Mouse (Mus musculus): ENCODE results near the gene Gpnmb. TPM values are rescaled to one million over a fixed set of nuclear protein-coding genes. Genes with fewer than 3 reads are reported as not detected.
A peak's percentile ranks its signal among the peaks of the same experiment; 100 is the strongest.

The Gpnmb gene
- polyA plus RNA-seq, 1 experiment from 2014 or later, result 0.05 TPM

GRCm38 (mm10) chr6:49013458-49013857, 22.9 kb upstream of the Gpnmb start:
- 76% methylated on average over 3 of the region's 3 CpGs for WGBS
- no peaks in the 10 kb centered on the region for H3K9me3 ChIP-seq
- no peak overlapping the region for H3K27ac ChIP-seq
- H3K4me1 ChIP-seq, result peaks cover 3% of the 10 kb centered on the region; the same call in 1 of the 2 replicates
- no peaks in the 10 kb centered on the region for H3K36me3 ChIP-seq
- DNase-seq (ENCODE audit: low spot score), result no peak
- no peak overlapping the region for H3K4me3 ChIP-seq
- no peaks in the 10 kb centered on the region for H3K27me3 ChIP-seq (ENCODE audit: insufficient read depth, poor library complexity, severe bottlenecking)

DNA sequence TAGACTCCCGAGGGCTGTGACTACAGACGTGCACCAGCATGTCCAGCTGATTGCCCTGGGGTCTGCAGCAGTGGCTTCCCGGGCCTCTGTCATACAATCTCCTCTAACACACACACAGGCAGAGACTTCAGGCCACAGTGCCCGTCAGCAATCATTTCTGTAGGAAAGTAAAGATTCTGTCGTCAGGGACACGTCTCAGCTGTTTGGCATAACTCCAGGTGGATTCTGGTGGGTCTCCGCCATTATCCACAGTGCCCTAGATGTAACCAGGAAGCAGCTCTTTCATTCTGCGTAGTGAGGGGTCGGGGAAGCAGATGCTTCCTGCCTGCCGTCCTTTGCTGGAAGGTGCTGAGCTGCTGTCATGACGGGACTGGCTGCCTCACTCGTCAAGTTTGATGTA, 19.2 kb upstream of the Gpnmb start:
- H3K4me3 ChIP-seq, result no peak overlapping the region
- peaks cover 7% of the 10 kb centered on the region; the same call in 1 of the 2 replicates for H3K4me1 ChIP-seq
- no peaks in the 10 kb centered on the region for H3K36me3 ChIP-seq
- no peaks in the 10 kb centered on the region for H3K27me3 ChIP-seq (ENCODE audit: insufficient read depth, poor library complexity, severe bottlenecking)
- no peak for DNase-seq (ENCODE audit: low spot score)
- no peak overlapping the region for H3K27ac ChIP-seq
- WGBS, result 63% methylated on average over 12 of the region's 12 CpGs
- H3K9me3 ChIP-seq, result no peaks in the 10 kb centered on the region

DNA sequence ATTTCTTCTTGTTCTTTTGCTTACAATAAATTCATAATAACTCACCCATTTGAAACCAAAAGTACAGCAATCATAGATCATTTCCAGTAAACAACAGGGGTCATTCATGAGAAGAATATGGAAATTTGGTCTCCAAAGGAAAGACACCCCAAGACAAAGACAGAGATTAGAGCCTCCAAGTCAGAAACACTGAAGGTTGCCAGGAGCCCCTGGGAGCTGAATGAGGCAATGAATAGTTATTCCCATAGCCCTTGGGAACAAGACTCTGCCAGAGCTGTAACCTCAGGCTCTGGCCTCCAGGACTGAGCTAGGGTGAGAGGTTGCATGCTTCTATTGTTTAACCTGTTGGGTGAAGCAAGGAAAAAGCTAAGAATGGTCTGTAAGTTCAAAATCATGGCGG, 17.0 kb upstream of the Gpnmb start:
- no peak for DNase-seq (ENCODE audit: low spot score)

GRCm38 (mm10) chr6:49021141-49022012, 15.0 kb upstream of the Gpnmb start:
- H3K36me3 ChIP-seq, result no peaks in the 10 kb centered on the region
- DNase-seq (ENCODE audit: low spot score), result no peak
- H3K27ac ChIP-seq, result no peak overlapping the region
- H3K9me3 ChIP-seq, result no peaks in the 10 kb centered on the region
- WGBS, result 78% methylated on average over 14 of the region's 14 CpGs
- H3K27me3 ChIP-seq (ENCODE audit: insufficient read depth, poor library complexity, severe bottlenecking), result no peaks in the 10 kb centered on the region
- H3K4me1 ChIP-seq, result peaks cover 7% of the 10 kb centered on the region; the same call in 1 of the 2 replicates
- H3K4me3 ChIP-seq, result no peak overlapping the region

More for the DNA sequence above, 17.0 kb upstream of the Gpnmb start:
- Histone ChIP-seq H3K27ac (no peak overlapping the region), H3K4me3 (no peak overlapping the region), H3K27me3 (ENCODE audit: insufficient read depth, poor library complexity, severe bottlenecking) (no peaks in the 10 kb centered on the region), H3K36me3 (no peaks in the 10 kb centered on the region), H3K9me3 (no peaks in the 10 kb centered on the region), H3K4me1 (peaks cover 7% of the 10 kb centered on the region; the same call in 1 of the 2 replicates)
- WGBS, result 96% methylated on average over 1 of the region's 1 CpGs

DNA sequence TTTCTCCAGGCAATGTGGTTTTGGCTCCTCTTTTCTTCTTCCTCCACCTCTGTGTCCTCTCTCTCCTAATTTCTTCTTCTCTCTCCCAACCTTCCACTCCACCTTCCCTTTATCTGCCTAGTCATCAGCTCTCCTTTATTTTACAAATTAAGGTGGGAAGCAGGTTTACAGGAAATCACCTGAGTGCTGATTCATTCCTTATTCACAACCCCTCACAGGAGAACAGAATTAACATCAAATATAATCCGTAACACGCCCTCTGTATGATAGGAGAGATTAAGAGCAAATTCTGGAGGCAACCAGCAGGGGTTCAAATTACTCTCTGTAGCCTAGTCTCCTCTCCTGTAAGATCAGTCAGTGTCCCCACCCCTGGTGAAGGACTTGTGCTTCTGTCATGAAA, 14.0 kb upstream of the Gpnmb start:
- Histone ChIP-seq H3K4me1 (peaks cover 7% of the 10 kb centered on the region; the same call in 1 of the 2 replicates), H3K36me3 (no peaks in the 10 kb centered on the region), H3K27ac (no peak overlapping the region), H3K4me3 (no peak overlapping the region), H3K27me3 (ENCODE audit: insufficient read depth, poor library complexity, severe bottlenecking) (no peaks in the 10 kb centered on the region), H3K9me3 (no peaks in the 10 kb centered on the region)
- WGBS, result 81% methylated on average over 2 of the region's 2 CpGs
- DNase-seq (ENCODE audit: low spot score), result no peak

GRCm38 (mm10) chr6:49023315-49023714, 13.0 kb upstream of the Gpnmb start:
- no peak for DNase-seq (ENCODE audit: low spot score)
- 80% methylated on average over 10 of the region's 10 CpGs for WGBS
- H3K36me3 ChIP-seq, result no peaks in the 10 kb centered on the region
- H3K27ac ChIP-seq, result no peak overlapping the region
- peaks cover 7% of the 10 kb centered on the region; the same call in 1 of the 2 replicates for H3K4me1 ChIP-seq
- no peaks in the 10 kb centered on the region for H3K27me3 ChIP-seq (ENCODE audit: insufficient read depth, poor library complexity, severe bottlenecking)
- no peak overlapping the region for H3K4me3 ChIP-seq
- no peaks in the 10 kb centered on the region for H3K9me3 ChIP-seq

DNA sequence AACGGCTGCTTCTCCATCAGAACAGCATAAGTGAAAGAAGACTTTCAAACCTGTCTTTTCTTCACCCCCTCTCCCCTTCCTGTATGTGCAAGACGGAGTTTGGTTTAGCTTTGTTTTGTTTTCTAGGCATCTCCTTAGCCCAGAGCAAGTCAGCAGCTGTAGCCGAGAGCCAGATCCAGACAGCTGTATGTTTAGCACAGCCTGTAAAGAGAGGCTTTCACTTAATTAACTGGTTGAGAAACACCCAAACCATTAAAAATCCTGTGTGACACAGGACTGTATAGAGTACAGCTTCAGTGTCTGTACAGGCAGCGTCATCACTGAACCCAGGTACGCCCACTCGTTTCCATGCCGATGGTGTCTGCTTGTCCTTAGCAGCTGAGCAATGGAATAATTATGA, 11.1 kb upstream of the Gpnmb start:
- H3K4me3 ChIP-seq, result no peak overlapping the region
- H3K4me1 ChIP-seq, result peaks cover 7% of the 10 kb centered on the region; the same call in 1 of the 2 replicates
- H3K36me3 ChIP-seq, result no peaks in the 10 kb centered on the region
- H3K27me3 ChIP-seq (ENCODE audit: insufficient read depth, poor library complexity, severe bottlenecking), result no peaks in the 10 kb centered on the region
- H3K9me3 ChIP-seq, result no peaks in the 10 kb centered on the region
- 83% methylated on average over 7 of the region's 7 CpGs for WGBS
- DNase-seq (ENCODE audit: low spot score), result no peak
- no peak overlapping the region for H3K27ac ChIP-seq

GRCm38 (mm10) chr6:49026496-49026895, 9.8 kb upstream of the Gpnmb start:
- DNase-seq (ENCODE audit: low spot score), result no peak
- Histone ChIP-seq H3K27ac (no peak overlapping the region), H3K36me3 (no peaks in the 10 kb centered on the region), H3K27me3 (ENCODE audit: insufficient read depth, poor library complexity, severe bottlenecking) (no peaks in the 10 kb centered on the region), H3K4me1 (no peaks in the 10 kb centered on the region), H3K4me3 (no peak overlapping the region), H3K9me3 (no peaks in the 10 kb centered on the region)
- WGBS, result 85% methylated on average over 5 of the region's 5 CpGs

- Histone ChIP-seq H3K4me3 (no peak overlapping the region), H3K27me3 (ENCODE audit: insufficient read depth, poor library complexity, severe bottlenecking) (no peaks in the 10 kb centered on the region)
- 86% methylated on average over 6 of the region's 6 CpGs for WGBS
Measured at GRCm38 (mm10) chr6:49028019-49028418, 8.3 kb upstream of the Gpnmb start.

DNA sequence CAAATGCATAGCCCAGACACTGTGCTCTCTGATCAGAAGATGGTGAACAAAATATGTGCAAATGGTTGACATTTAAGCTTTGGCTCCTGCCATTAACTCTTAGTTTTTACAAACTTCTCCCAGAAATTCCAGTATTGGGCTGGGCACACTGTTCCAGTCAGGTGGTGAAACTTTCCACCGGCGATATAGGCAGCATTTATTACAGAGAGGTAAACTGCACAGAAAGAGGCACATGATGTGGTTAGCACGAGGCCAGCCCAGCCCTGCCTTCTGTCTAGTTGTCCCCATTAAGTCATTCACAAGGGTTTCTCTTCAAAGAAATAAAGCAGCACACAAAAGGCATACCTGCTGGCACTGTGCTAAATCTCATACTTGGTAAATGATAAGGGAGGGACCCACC, 7.6 kb upstream of the Gpnmb start:
- DNase-seq (ENCODE audit: low spot score), result no peak
- Histone ChIP-seq H3K4me3 (no peak overlapping the region), H3K27ac (no peak overlapping the region), H3K9me3 (no peaks in the 10 kb centered on the region), H3K4me1 (no peaks in the 10 kb centered on the region), H3K27me3 (ENCODE audit: insufficient read depth, poor library complexity, severe bottlenecking) (no peaks in the 10 kb centered on the region), H3K36me3 (no peaks in the 10 kb centered on the region)
- 88% methylated on average over 3 of the region's 3 CpGs for WGBS

More at GRCm38 (mm10) chr6:49028019-49028418, 8.3 kb upstream of the Gpnmb start:
- H3K36me3 ChIP-seq, result no peaks in the 10 kb centered on the region
- no peaks in the 10 kb centered on the region for H3K4me1 ChIP-seq
- H3K27ac ChIP-seq, result no peak overlapping the region
- no peak for DNase-seq (ENCODE audit: low spot score)
- H3K9me3 ChIP-seq, result no peaks in the 10 kb centered on the region

- Histone ChIP-seq H3K27ac (no peak overlapping the region), H3K36me3 (no peaks in the 10 kb centered on the region), H3K4me1 (no peaks in the 10 kb centered on the region), H3K27me3 (ENCODE audit: insufficient read depth, poor library complexity, severe bottlenecking) (peaks cover 4% of the 10 kb centered on the region), H3K4me3 (no peak overlapping the region), H3K9me3 (no peaks in the 10 kb centered on the region)
- DNase-seq (ENCODE audit: low spot score), result no peak
- WGBS, result 73% methylated on average over 4 of the region's 4 CpGs
Measured at GRCm38 (mm10) chr6:49031230-49031629, 5.1 kb upstream of the Gpnmb start.

DNA sequence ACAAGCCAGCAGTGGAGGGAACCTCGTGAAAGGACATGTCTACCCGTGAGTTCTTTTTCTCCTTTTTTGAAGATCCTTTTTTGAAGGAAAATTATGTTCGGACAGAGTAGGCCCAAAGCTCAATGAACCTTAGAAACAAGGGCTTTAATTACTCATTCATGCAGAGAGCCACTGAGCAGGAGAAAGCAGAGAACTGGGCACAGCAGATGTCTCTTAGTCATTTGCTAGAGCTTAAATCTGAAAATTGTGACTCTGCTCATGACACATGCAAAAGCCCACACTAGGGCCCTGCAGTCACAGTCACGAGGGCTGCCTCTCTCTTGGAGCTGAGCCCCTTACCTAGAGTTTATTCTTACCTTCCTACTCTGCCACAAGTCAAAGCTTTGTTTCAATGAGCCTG, 3.6 kb upstream of the Gpnmb start:
- Histone ChIP-seq H3K36me3 (no peaks in the 10 kb centered on the region), H3K27me3 (ENCODE audit: insufficient read depth, poor library complexity, severe bottlenecking) (peaks cover 18% of the 10 kb centered on the region), H3K27ac (no peak overlapping the region), H3K4me3 (no peak overlapping the region), H3K4me1 (peaks cover 11% of the 10 kb centered on the region), H3K9me3 (no peaks in the 10 kb centered on the region)
- no peak for DNase-seq (ENCODE audit: low spot score)
- 82% methylated on average over 4 of the region's 4 CpGs for WGBS

- no peak overlapping the region for H3K27ac ChIP-seq
- no peak for DNase-seq (ENCODE audit: low spot score)
- H3K4me1 ChIP-seq, result peaks cover 15% of the 10 kb centered on the region
- no peaks in the 10 kb centered on the region for H3K36me3 ChIP-seq
- 51% methylated on average over 12 of the region's 12 CpGs for WGBS
- H3K9me3 ChIP-seq, result no peaks in the 10 kb centered on the region
- H3K27me3 ChIP-seq (ENCODE audit: insufficient read depth, poor library complexity, severe bottlenecking), result peaks cover 21% of the 10 kb centered on the region
- H3K4me3 ChIP-seq, result peak overlapping the region; percentile 42
Measured at GRCm38 (mm10) chr6:49037268-49037662, 919 bp downstream of the Gpnmb start.
